ENCODE assay signal across 13 mouse cellular contexts in the genomic region with DNA sequence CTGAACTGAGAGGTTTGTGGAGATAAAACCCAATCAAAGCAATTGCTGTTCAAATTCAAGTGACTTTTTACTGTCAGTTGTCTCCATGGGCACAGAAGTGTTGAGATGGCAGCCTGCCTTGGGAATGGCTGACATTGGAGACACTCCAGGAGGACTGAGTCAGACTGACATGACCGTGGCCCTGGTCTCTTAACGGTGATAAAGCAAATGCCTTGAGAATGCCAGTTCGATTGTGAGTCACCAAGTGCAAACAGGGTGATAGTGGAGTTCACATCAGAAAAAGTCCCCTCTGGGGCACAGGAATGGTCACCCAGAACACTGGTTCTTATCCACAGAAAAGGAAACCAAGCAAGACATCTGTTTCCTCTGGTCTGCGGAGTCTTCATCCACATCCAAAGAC.
DNase-seq lines count a peak whose midpoint lies in the region; ATAC-seq and TF ChIP-seq lines count a peak whose summit lies in the region.
"Had no signal": no experiment of that assay in that cellular context is flagged by ENCODE, and none has a peak within 500 bp of the region (broad histone marks: within the 10 kb centered on the region; RNA-seq: fewer than 3 reads in every experiment).

No protein-coding gene starts in this region.

- no peaks in the 10 kb centered on the region for H3K36me3 ChIP-seq in lung, postnatal 0 days (ENCODE audit: insufficient read depth, low read length)
- H3K36me3 ChIP-seq in stomach, postnatal 0 days (ENCODE audit: control insufficient read depth, insufficient read depth, low read length) = no peaks in the 10 kb centered on the region
- H3K36me3 ChIP-seq: limb, embryonic 12.5 days; neural tube, embryonic 12.5 days had no signal

- TF ChIP-seq POLR2A in cerebellum, adult 2 months (IDR thresholded peaks at IDR 0.05; ENCODE audit: borderline replicate concordance, insufficient read depth, low read length) = no peak

- H3K4me2 ChIP-seq in lung, postnatal 0 days (replicated peaks; ENCODE audit: low read depth, low read length) = no peak overlapping the region
- H3K4me2 ChIP-seq in stomach, postnatal 0 days (replicated peaks; ENCODE audit: low read depth) = no peak overlapping the region
- H3K4me2 ChIP-seq: limb, embryonic 12.5 days; neural tube, embryonic 12.5 days had no signal

- 64% methylated on average over 4 of the region's 4 CpGs for WGBS in cerebellum, adult 2 months
- WGBS in lung, postnatal 0 days = 43% methylated on average over 4 of the region's 4 CpGs
- 58% methylated on average over 4 of the region's 4 CpGs for WGBS in stomach, postnatal 0 days

- H3K9me3 ChIP-seq in lung, postnatal 0 days (ENCODE audit: low read length) = no peaks in the 10 kb centered on the region
- H3K9me3 ChIP-seq in stomach, postnatal 0 days (ENCODE audit: control insufficient read depth, low read length) = no peaks in the 10 kb centered on the region
- H3K9me3 ChIP-seq: neural tube, embryonic 12.5 days had no signal

- POLR2A ChIA-PET in Patski (lab: Charles Lee) = no interaction called here

- H3K27me3 ChIP-seq in cerebellum, adult 2 months (ENCODE audit: control insufficient read depth, insufficient read depth, low read length) = no peaks in the 10 kb centered on the region
- H3K27me3 ChIP-seq in Patski = no peaks in the 10 kb centered on the region
- no peaks in the 10 kb centered on the region for H3K27me3 ChIP-seq in lung, postnatal 0 days (replicated peaks; ENCODE audit: insufficient read depth, low read length)
- no peaks in the 10 kb centered on the region for H3K27me3 ChIP-seq in stomach, postnatal 0 days (ENCODE audit: control insufficient read depth, insufficient read depth, low read length)
- H3K27me3 ChIP-seq: limb, embryonic 12.5 days; neural tube, embryonic 12.5 days had no signal

- CTCF ChIA-PET in Patski (lab: Charles Lee) = no interaction called here

- no peak overlapping the region for H3K27ac ChIP-seq in cerebellum, adult 2 months (ENCODE audit: insufficient read depth, low read length)
- no peak overlapping the region for H3K27ac ChIP-seq in lung, postnatal 0 days (ENCODE audit: low read length)
- H3K27ac ChIP-seq in stomach, postnatal 0 days (replicated peaks) = no peak overlapping the region
- H3K27ac ChIP-seq: layer of hippocampus, adult 2 months; limb, embryonic 12.5 days; neural tube, embryonic 12.5 days had no signal

- H3K4me3 ChIP-seq in cerebellum, adult 2 months (replicated peaks; ENCODE audit: insufficient read depth, low read depth, low read length) = no peak overlapping the region
- no peak overlapping the region for H3K4me3 ChIP-seq in lung, postnatal 0 days (ENCODE audit: low read depth, low read length)
- no peak overlapping the region for H3K4me3 ChIP-seq in stomach, postnatal 0 days (ENCODE audit: low read depth, low read length)
- H3K4me3 ChIP-seq: layer of hippocampus, adult 2 months; limb, embryonic 12.5 days; neural tube, embryonic 12.5 days had no signal

- TF ChIP-seq CTCF in cerebellum, adult 2 months (IDR thresholded peaks at IDR 0.05; ENCODE audit: borderline replicate concordance, insufficient read depth, low read depth, low read length) = no peak
- no peak for TF ChIP-seq CTCF in Patski (IDR thresholded peaks at IDR 0.05)
- TF ChIP-seq CTCF in lung, postnatal 0 days (IDR thresholded peaks at IDR 0.05) = no peak
- no peak for TF ChIP-seq CTCF in stomach, postnatal 0 days (IDR thresholded peaks at IDR 0.05; ENCODE audit: low read depth)

- DNase-seq in cerebellum, postnatal 10 days = peak; percentile 4 to 14
- DNase-seq in cerebellum, adult 2 months = no peak
- peak; percentile 38 for DNase-seq in Patski (ENCODE audit: low read depth, low spot score)
- DNase-seq in heart, adult 18-20 months = peak; percentile 21 to 25
- peak; percentile 26 for DNase-seq in lung, postnatal 0 days (ENCODE audit: low spot score)
- DNase-seq in layer of hippocampus, adult 18-20 months (ENCODE audit: low spot score in 2 of 2) = no peak
- DNase-seq in stomach, postnatal 0 days (ENCODE audit: low spot score) = no peak
- DNase-seq in right cerebral cortex, postnatal 14 days = no peak
- DNase-seq: thymus, postnatal 36 days had no signal

- H3K4me1 ChIP-seq in cerebellum, adult 2 months (ENCODE audit: control insufficient read depth, insufficient read depth, low read length) = no peaks in the 10 kb centered on the region
- H3K4me1 ChIP-seq in lung, postnatal 0 days (ENCODE audit: insufficient read depth, low read depth, low read length) = no peaks in the 10 kb centered on the region
- H3K4me1 ChIP-seq in stomach, postnatal 0 days (replicated peaks; ENCODE audit: control insufficient read depth, insufficient read depth) = no peaks in the 10 kb centered on the region; the same call in 1 of the 2 replicates
- H3K4me1 ChIP-seq: limb, embryonic 12.5 days; neural tube, embryonic 12.5 days had no signal

- no peak for ATAC-seq in Patski
- ATAC-seq in lung, postnatal 0 days = no peak
- no peak for ATAC-seq in stomach, postnatal 0 days (ENCODE audit: low FRiP score, low TSS enrichment)
- ATAC-seq: inflammation-experienced regulatory T-cells, adult 6 months had no signal

- no peak overlapping the region for H3K9ac ChIP-seq in lung, postnatal 0 days (replicated peaks; ENCODE audit: low read depth)
- H3K9ac ChIP-seq in stomach, postnatal 0 days (ENCODE audit: low read length) = no peak overlapping the region
- H3K9ac ChIP-seq: limb, embryonic 12.5 days; neural tube, embryonic 12.5 days had no signal

- no peak for TF ChIP-seq EP300 in lung, postnatal 0 days (IDR thresholded peaks at IDR 0.05)
- no peak for TF ChIP-seq EP300 in stomach, postnatal 0 days (optimal IDR thresholded peaks at IDR 0.05)

- in situ Hi-C loops in Patski (cut with MboI; ENCODE audit: low pct_unique_long_range_greater_than_20kb) = no loop called here

Comparison
In these comparisons a context has a peak if more than half of its experiments do, and no peak if none do; other contexts are left out.
1. DNase-seq: peak in cerebellum, postnatal 10 days (2 of 2), Patski (single experiment), heart, adult 18-20 months (2 of 2) and lung, postnatal 0 days (single experiment); none in cerebellum, adult 2 months (0 of 2), layer of hippocampus, adult 18-20 months (0 of 2), stomach, postnatal 0 days (single experiment) and right cerebral cortex, postnatal 14 days (single experiment).